Mouse (Mus musculus) neural tube, embryonic 12.5 days (tissue): ENCODE measurements around the gene Tbk1. TPM values are rescaled to one million over a fixed set of nuclear protein-coding genes. Genes with fewer than 3 reads are reported as not detected.

Experiments used
- ATAC-seq: fragments of 200-750 bp; cut with Nextera tagmentation; 2 replicates; pipeline ENCODE4 v1.8.0; 2017; ENCODE audit warnings: low read depth, mild to moderate bottlenecking, moderate TSS enrichment, moderate library complexity; ENCODE audit not compliant: low FRiP score
- H3K27ac ChIP-seq: fragments of 300-500 bp; sonication (generic); 2 replicates; pipeline ENCODE4 v1.5.1; 2016
- H3K27me3 ChIP-seq: fragments of 300-500 bp; sonication (generic); replicated peaks from 2 replicates; pipeline ENCODE4 v1.6.1; 2016; ENCODE audit warnings: mild to moderate bottlenecking
- H3K36me3 ChIP-seq: fragments of 300-500 bp; sonication (generic); 2 replicates; pipeline ENCODE4 v1.6.1; 2016; ENCODE audit warnings: mild to moderate bottlenecking
- H3K4me1 ChIP-seq: fragments of 300-500 bp; sonication (generic); 2 replicates; pipeline ENCODE4 v1.6.1; 2016
- H3K4me2 ChIP-seq: fragments of 300-500 bp; sonication (generic); replicated peaks from 2 replicates; pipeline ENCODE4 v1.6.1; 2016; ENCODE audit warnings: mild to moderate bottlenecking
- H3K4me3 ChIP-seq: fragments of 300-500 bp; sonication (generic); 2 replicates; pipeline ENCODE4 v1.5.1; 2016
- H3K9ac ChIP-seq: fragments of 300-500 bp; sonication (generic); 2 replicates; pipeline ENCODE4 v1.6.1; 2016; ENCODE audit warnings: mild to moderate bottlenecking
- H3K9me3 ChIP-seq: fragments of 300-500 bp; sonication (generic); 2 replicates; pipeline ENCODE4 v1.6.1; 2016; ENCODE audit warnings: mild to moderate bottlenecking
- WGBS: fragments of 180-500 bp; shearing (Covaris S2); methylation state at CpG from one replicate; pipeline ENCODE4 v1.1.7; 2016; 5-methylcytosine and 5-hydroxymethylcytosine counted together
- polyA plus RNA-seq: library from polyadenylated mRNA; unstranded; fragments of >200 nt; fragmentation: Nextera tagmentation; extraction: Ambion mirVana; gene quantifications from 2 replicates; pipeline ENCODE4 v1.2.1, GENCODE M21; 2016

Gene Tbk1
- polyA plus RNA-seq, result 33.6 and 35.8 TPM in 2 replicates

GRCm38 (mm10) chr10:121586675-121587370 is at the start of gene Tbk1:
Gene Tbk1, minus strand, starts transcription at chr10:121586787.
- no peaks in the 10 kb centered on the region for H3K27me3 ChIP-seq
- WGBS, result under 1% methylated on average over 53 of the region's 58 CpGs
- H3K4me2 ChIP-seq, result peak within 1 kb of the TSS; percentile 87
- peak within 1 kb of the TSS; percentile 89 for H3K4me3 ChIP-seq
- peak within 1 kb of the TSS; percentile 93 for H3K9ac ChIP-seq
- H3K4me1 ChIP-seq, result peaks cover 10% of the 10 kb centered on the region; the same call in 1 of the 2 replicates
- peaks cover 29% of the 10 kb centered on the region for H3K36me3 ChIP-seq
- peak within 1 kb of the TSS; percentile 20; the same call in 1 of the 2 replicates for H3K27ac ChIP-seq
- ATAC-seq, result peak; percentile 98
- H3K9me3 ChIP-seq, result no peaks in the 10 kb centered on the region

- H3K9ac ChIP-seq, result no peak overlapping the region
- no peaks in the 10 kb centered on the region for H3K36me3 ChIP-seq
- 91% methylated on average over 6 of the region's 6 CpGs for WGBS
- no peaks in the 10 kb centered on the region for H3K9me3 ChIP-seq
- no peak overlapping the region for H3K27ac ChIP-seq
- H3K27me3 ChIP-seq, result peaks cover 6% of the 10 kb centered on the region
- no peaks in the 10 kb centered on the region for H3K4me1 ChIP-seq
- no peak overlapping the region for H3K4me3 ChIP-seq
- no peak overlapping the region for H3K4me2 ChIP-seq
- ATAC-seq, result no peak
Observed at GRCm38 (mm10) chr10:121636276-121636675, 49.7 kb upstream of the Tbk1 start.

- Histone ChIP-seq H3K9ac (no peak overlapping the region), H3K4me3 (no peak overlapping the region), H3K4me2 (no peak overlapping the region), H3K4me1 (no peaks in the 10 kb centered on the region), H3K36me3 (no peaks in the 10 kb centered on the region), H3K27ac (no peak overlapping the region), H3K27me3 (no peaks in the 10 kb centered on the region), H3K9me3 (no peaks in the 10 kb centered on the region)
- 48% methylated on average over 1 of the region's 1 CpGs for WGBS
- ATAC-seq, result no peak
Observed at GRCm38 (mm10) chr10:121634159-121634558, 47.6 kb upstream of the Tbk1 start.

GRCm38 (mm10) chr10:121628561-121629040 is 42.0 kb upstream of the Tbk1 start:
- no peak overlapping the region for H3K9ac ChIP-seq
- H3K4me1 ChIP-seq, result peaks cover 11% of the 10 kb centered on the region
- no peaks in the 10 kb centered on the region for H3K27me3 ChIP-seq
- no peak overlapping the region for H3K4me2 ChIP-seq
- H3K27ac ChIP-seq, result no peak overlapping the region
- no peak for ATAC-seq
- no peak overlapping the region for H3K4me3 ChIP-seq
- H3K9me3 ChIP-seq, result no peaks in the 10 kb centered on the region
- no peaks in the 10 kb centered on the region for H3K36me3 ChIP-seq
- WGBS, result 88% methylated on average over 6 of the region's 6 CpGs

GRCm38 (mm10) chr10:121627216-121627852 is 40.7 kb upstream of the Tbk1 start:
- no peak overlapping the region for H3K27ac ChIP-seq
- 0 out of 2 replicates have a peak, but pooled peaks cover 2% of the 10 kb centered on the region for H3K36me3 ChIP-seq
- peaks cover 11% of the 10 kb centered on the region for H3K4me1 ChIP-seq
- H3K9ac ChIP-seq, result no peak overlapping the region
- H3K9me3 ChIP-seq, result no peaks in the 10 kb centered on the region
- H3K4me2 ChIP-seq, result no peak overlapping the region
- WGBS, result 84% methylated on average over 10 of the region's 10 CpGs
- H3K27me3 ChIP-seq, result no peaks in the 10 kb centered on the region
- H3K4me3 ChIP-seq, result no peak overlapping the region
- ATAC-seq, result no peak

GRCm38 (mm10) chr10:121626186-121626882 is 39.7 kb upstream of the Tbk1 start, which contains the start of gene Xpot:
Gene Xpot, minus strand, starts transcription at chr10:121626332.
- H3K4me2 ChIP-seq, result peak within 1 kb of the TSS; percentile 76
- H3K36me3 ChIP-seq, result peaks cover 12% of the 10 kb centered on the region
- peaks cover 11% of the 10 kb centered on the region for H3K4me1 ChIP-seq
- no peaks in the 10 kb centered on the region for H3K27me3 ChIP-seq
- ATAC-seq, result peak; percentile 100
- H3K4me3 ChIP-seq, result peak within 1 kb of the TSS; percentile 74
- H3K27ac ChIP-seq, result peak within 1 kb of the TSS; percentile 87
- WGBS, result under 1% methylated on average over 70 of the region's 70 CpGs
- no peaks in the 10 kb centered on the region for H3K9me3 ChIP-seq
- peak within 1 kb of the TSS; percentile 82 for H3K9ac ChIP-seq

- peak overlapping the region; percentile 76 for H3K4me2 ChIP-seq
- H3K36me3 ChIP-seq, result peaks cover 19% of the 10 kb centered on the region
- peak overlapping the region; percentile 74 for H3K4me3 ChIP-seq
- H3K4me1 ChIP-seq, result peaks cover 11% of the 10 kb centered on the region
- H3K27me3 ChIP-seq, result no peaks in the 10 kb centered on the region
- no peaks in the 10 kb centered on the region for H3K9me3 ChIP-seq
- H3K27ac ChIP-seq, result peak overlapping the region; percentile 87
- H3K9ac ChIP-seq, result peak overlapping the region; percentile 82
- ATAC-seq, result no peak
- WGBS, result under 1% methylated on average over 41 of the region's 41 CpGs
Observed at GRCm38 (mm10) chr10:121625407-121626185, 39.0 kb upstream of the Tbk1 start.

- no peak overlapping the region for H3K27ac ChIP-seq
- H3K4me3 ChIP-seq, result peak overlapping the region; percentile 74
- H3K9ac ChIP-seq, result peak overlapping the region; percentile 82
- peaks cover 11% of the 10 kb centered on the region for H3K4me1 ChIP-seq
- no peaks in the 10 kb centered on the region for H3K9me3 ChIP-seq
- H3K36me3 ChIP-seq, result peaks cover 25% of the 10 kb centered on the region
- no peaks in the 10 kb centered on the region for H3K27me3 ChIP-seq
- 22% methylated on average over 9 of the region's 9 CpGs for WGBS
- no peak for ATAC-seq
- peak overlapping the region; percentile 76 for H3K4me2 ChIP-seq
Observed at GRCm38 (mm10) chr10:121625006-121625405, 38.4 kb upstream of the Tbk1 start.

- ATAC-seq, result no peak
- H3K9ac ChIP-seq, result no peak overlapping the region
- peaks cover 11% of the 10 kb centered on the region for H3K4me1 ChIP-seq
- H3K27me3 ChIP-seq, result no peaks in the 10 kb centered on the region
- 91% methylated on average over 7 of the region's 7 CpGs for WGBS
- no peak overlapping the region for H3K4me3 ChIP-seq
- peaks cover 31% of the 10 kb centered on the region for H3K36me3 ChIP-seq
- no peaks in the 10 kb centered on the region for H3K9me3 ChIP-seq
- H3K27ac ChIP-seq, result no peak overlapping the region
- no peak overlapping the region for H3K4me2 ChIP-seq
Observed at GRCm38 (mm10) chr10:121623670-121624069, 37.1 kb upstream of the Tbk1 start.

GRCm38 (mm10) chr10:121622431-121622830 is 35.8 kb upstream of the Tbk1 start:
- H3K36me3 ChIP-seq, result peaks cover 43% of the 10 kb centered on the region
- no peaks in the 10 kb centered on the region for H3K9me3 ChIP-seq
- no peak overlapping the region for H3K27ac ChIP-seq
- H3K4me1 ChIP-seq, result peaks cover 11% of the 10 kb centered on the region
- H3K4me3 ChIP-seq, result no peak overlapping the region
- no peak overlapping the region for H3K4me2 ChIP-seq
- WGBS, result 91% methylated on average over 6 of the region's 6 CpGs
- H3K27me3 ChIP-seq, result no peaks in the 10 kb centered on the region
- ATAC-seq, result no peak
- H3K9ac ChIP-seq, result no peak overlapping the region

- Histone ChIP-seq H3K27ac (no peak overlapping the region), H3K9me3 (no peaks in the 10 kb centered on the region), H3K4me2 (no peak overlapping the region), H3K36me3 (peaks cover 81% of the 10 kb centered on the region), H3K9ac (no peak overlapping the region), H3K4me3 (no peak overlapping the region), H3K4me1 (no peaks in the 10 kb centered on the region), H3K27me3 (no peaks in the 10 kb centered on the region)
- no peak for ATAC-seq
- 54% methylated on average over 7 of the region's 7 CpGs for WGBS
Observed at GRCm38 (mm10) chr10:121615935-121616334, 29.3 kb upstream of the Tbk1 start.
